Mouse (Mus musculus): ENCODE measurements around the gene Ptch2.

- TF ChIP-seq GATA1 (IDR thresholded peaks at IDR 0.05; ENCODE audit: low read length) (no peak), TAL1 (IDR thresholded peaks at IDR 0.05; ENCODE audit: low read length) (no peak)
These were observed 39.8 kb upstream of the Ptch2 start for GRCm38 (mm10) chr4:117056102-117056501.

Data from erythroblast, embryonic 14.5 days (primary cell).